Mouse (Mus musculus): ENCODE data around the gene Rpgrip1l.

Gene Rpgrip1l

DNA sequence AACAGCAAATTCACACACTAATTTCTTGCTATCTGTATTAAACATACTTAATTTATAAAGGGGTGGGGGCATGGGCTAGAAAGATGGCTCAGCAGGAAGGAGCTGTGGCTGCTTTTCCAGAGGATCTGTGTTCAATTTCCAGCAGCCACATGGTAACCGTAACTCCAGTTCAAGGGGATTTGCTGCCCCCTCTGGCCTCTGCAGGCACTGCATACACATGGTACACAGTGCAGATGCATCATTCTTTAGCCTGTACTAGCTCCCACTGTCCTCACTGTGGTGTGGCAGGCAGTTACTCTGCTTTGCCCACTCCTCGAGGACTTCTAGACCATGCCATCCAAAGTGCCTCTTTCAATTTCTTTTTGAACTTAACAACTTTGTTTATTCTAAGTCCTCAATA, 36.7 kb downstream of the Rpgrip1l start:
- no peak for DNase-seq (ENCODE audit: low read depth, low spot score)

DNA sequence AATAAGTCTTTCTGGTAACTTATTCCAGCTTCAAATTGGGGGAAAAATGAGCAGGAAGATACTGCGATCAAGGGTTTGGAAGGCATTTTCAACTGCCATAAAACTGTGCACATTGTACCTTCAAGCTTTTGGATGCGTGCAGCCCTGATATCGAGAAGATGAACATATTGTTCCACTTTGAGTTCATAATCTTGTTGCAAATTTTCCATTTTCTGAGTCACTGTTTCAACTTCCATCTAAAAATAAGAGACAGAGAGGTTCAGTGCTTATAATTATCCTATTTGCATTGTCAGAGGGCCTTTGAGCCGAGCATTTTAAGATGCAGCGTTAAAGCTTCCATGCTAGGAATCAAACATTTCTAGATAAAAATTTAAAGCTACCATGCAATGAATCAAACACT, 39.6 kb downstream of the Rpgrip1l start:
- no peak for DNase-seq (ENCODE audit: low read depth, low spot score)

DNA sequence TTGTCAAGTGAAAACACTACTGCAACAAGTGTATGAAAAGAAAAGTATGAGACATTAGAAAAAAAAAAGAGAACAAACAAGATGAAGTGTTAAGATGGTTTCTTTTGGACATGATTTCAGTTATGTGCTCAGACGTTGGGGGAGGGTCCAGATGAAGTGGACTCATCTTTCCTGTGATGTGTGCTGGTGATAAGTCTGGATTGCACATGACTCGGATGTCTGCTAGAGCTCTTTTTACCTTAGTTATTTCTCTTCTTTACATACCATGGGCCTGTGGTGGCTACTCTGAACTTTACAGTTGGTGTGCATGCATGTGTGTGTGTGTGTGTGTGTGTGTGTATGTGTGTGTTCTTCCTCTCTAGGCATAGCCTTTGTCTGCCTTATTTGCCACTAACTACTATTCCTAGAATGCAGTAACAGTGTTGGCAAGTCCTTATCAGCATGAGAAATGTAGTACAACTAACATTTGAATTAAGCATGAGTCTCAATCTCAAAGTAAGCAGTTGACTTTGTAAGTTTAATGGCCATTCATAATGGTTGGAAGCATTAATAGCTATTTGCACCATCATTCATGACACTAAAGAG, 43.6 kb downstream of the Rpgrip1l start:
- no peak for DNase-seq (ENCODE audit: low read depth, low spot score)

DNA sequence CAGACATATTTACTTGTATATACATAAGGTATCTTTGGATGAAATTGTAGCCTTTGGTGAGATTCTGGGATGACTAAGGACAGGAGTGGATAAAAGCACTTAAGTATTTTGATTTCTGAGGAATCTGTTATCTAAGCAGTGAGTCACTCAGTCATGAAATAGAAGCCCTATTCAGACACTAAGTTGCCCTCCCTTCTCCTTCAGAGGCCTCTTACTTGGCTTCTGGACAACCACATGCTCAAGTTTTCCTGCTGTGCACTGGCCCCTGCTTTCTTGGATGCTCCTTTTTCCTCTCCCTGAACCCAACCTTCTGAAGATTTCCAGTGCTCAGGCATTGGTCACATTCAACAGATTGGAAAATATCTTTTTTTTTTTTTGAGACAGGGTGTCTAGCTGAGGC, 48.5 kb downstream of the Rpgrip1l start:
- DNase-seq (ENCODE audit: low read depth, low spot score) = no peak

DNA sequence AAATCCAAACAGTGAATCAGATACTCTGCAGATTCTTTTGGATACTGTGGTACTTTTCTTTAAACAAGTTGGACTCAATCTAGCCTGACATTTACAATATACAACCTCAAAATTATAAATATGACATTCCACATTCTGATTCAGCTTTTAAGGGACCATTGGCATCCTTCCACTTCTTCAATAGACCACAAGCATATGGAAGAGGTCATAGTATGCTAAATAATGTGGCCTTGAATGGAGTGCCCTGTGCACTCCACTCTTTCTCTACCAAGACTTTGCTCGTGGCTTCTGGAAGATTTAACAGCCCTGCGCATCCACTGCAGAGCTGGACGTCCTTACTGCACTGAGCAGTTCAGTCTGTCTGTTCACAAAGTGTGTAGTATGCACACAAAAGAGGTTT, 49.1 kb downstream of the Rpgrip1l start:
- no peak for DNase-seq (ENCODE audit: low read depth, low spot score)

DNA sequence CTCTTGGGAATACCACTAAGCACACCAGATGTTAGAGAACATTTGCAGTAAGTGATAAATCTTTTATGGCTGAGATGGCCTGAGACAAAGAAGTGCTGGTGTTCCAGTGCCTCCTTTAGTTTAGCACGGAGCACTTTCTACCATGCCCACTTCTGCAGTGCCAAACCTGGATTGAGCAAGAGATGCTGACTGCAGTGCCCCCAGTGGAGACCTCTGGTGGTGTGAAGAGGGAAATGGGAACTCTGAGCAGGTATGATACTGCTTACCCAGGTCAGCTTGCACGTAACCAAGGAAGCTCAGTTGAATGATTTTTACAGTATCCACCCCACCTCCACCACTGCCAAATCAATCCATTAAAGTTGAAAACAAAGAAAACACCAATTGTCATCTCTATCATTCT, 51.5 kb downstream of the Rpgrip1l start:
- no peak for DNase-seq (ENCODE audit: low read depth, low spot score)

DNA sequence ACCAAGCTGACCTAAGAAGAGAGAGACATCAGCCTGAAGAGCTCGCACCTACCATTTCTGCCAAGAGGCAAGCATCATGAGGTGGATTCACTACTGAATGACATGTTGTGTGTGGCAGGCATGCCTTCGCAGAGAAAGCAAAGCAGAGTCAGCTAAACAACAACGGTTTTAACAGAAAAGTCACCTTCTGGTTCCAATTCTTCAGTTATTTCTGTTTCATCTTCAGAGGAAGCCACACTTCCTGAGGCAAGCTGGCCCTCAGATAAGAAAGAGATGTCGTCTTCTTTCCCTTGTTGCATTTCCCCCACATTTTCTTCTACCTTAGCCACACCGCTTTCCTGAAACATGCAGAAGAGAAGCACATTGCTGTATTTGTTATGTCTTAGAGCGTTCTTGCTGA, 62.1 kb downstream of the Rpgrip1l start:
- no peak for DNase-seq (ENCODE audit: low read depth, low spot score)

DNA sequence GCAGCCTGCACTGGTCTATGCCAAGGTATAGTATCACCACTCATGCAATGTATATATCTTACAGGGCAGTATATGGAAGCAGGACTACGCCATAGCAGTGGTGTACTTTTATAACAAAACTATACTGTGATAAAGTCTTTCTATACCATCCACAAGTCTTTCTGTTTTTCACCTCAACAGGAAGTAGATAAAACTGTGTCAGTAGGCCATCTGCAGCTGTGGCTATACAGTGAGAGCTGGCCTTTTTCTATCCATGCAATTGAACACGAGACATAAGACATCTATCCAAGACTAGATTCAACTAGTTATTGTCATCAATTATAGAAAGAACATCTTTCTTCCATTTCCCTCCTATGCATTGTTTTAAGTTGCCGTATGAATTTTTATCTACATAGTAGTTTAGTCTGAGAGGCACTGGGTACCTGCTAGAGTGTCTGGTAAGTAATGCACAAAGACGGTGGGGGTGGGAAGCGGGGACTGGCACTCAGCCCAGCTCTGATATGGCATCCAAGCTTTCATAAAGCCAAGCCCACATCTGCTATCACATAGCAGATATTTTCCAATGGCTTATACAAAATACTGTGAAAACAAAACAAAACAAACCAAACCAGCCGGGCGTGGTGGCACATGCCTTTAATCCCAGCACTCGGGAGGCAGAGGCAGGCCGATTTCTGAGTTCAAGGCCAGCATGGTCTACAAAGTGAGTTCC, 63.1 kb downstream of the Rpgrip1l start:
- no peak for DNase-seq (ENCODE audit: low read depth, low spot score)

DNA sequence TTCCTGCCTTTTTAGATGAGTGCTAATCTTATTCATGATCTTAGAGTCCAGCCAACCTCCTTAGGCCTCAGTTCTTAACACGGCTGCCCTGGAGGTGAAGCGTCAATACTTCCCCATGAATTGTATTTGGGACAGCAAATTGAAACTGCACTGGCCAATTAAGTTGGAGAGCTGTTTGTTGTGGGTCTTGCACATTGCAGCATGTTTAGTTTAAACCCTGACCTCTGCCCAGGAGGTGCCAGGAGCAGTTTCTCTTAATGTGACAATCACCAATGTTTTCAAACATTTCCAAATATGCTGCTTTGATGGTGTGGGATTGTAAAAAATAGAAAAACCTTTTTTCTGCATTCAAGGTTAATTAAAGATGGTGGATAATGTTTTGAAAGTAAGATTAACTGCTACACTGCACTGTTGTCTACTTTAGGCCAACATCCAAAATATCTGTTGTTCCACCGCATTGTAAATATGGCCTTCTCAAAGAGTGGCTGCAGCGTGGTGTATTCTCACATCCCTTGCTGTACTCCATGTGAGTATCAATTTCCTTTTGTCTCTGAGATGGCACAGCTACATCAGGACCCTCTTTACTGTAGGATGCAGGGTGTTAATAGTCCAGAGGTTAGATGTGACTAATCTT, 67.1 kb downstream of the Rpgrip1l start:
- DNase-seq (ENCODE audit: low read depth, low spot score) = no peak

DNA sequence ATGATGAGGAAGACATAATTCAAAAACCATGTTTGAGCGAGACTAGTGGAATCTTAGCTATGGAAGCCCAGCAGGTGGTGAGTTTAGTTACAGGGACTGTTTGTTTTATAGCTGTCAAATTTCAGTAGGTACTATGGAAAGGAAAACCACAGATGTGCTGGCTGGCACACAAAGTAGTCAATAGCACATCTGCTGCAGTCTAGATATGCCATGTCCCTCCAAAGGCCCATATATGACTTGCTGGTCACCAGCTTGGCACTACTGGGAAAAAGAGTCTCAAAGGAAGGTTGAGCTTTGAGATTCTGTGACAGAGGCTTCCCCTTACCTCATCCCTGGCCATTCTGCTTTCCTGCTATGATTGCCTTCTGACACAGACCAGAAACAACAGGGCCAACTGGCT, 70.3 kb downstream of the Rpgrip1l start:
- DNase-seq (ENCODE audit: low read depth, low spot score) = no peak

DNA sequence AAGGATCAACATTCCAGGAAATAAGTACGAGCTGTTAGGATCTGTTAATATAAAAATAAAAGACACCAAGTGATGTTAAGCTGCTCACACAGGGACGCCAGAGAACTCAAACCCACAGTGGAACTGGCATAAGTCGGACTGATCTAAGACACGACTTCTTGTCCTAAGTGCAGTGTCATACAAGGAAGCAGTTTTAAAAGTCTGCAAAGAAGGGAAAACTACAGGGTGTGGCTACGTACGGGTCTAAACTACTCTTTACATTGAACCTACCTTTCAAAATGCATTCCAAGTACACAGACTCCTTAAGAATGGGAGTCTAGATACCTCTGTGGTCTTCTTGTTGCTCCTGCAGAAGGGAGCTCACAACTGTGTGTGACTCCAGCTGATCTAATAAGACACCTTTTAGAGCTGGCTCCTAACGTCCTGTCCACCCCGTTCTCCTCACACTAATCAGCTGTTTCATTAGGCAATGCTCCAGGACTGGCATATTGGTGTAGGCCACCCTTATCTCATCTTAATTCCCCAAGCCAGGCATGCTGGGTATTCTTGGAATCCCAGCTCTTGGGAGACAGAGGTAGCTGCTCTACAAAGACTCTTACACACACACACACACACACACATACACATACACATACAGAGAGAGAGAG, 71.1 kb downstream of the Rpgrip1l start:
- DNase-seq (ENCODE audit: low read depth, low spot score) = no peak

DNA sequence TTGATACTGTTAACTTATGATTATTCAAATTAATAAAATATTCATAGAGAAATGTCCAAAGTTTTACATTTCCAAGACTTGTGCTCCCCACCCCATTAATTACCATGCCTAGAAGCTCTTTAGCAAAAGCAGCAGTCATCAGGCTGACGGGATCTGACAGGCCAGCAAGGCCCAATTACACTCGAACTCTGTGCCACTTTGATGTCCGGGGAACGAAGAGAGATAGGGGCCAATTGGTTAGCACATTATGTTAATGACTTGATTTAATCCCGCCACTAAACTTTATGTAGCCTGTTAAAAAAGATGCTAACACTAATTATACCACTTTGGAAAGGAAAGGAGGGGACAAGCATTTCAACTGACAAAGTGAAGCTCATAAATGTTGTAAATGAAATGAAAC, 71.7 kb downstream of the Rpgrip1l start:
- DNase-seq (ENCODE audit: low read depth, low spot score) = no peak

DNA sequence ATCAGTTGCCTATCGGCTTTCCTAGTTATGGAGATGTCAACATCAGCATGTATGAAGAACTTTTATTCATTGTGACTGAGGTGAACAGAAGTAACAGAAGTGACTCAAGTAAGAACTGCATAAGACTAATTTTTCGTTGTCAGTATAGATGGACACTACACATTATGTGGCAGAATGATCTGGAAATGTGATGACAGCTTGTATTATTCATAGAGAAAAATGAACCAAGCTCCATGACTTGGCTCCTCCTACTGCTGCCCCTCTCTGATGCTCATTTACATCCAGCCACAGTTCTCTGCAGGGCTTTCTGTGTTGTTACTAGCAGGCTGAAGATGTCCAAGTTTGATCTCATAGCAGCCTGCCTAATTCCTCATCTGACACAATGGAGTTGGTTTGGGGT, 75.9 kb downstream of the Rpgrip1l start:
- no peak for DNase-seq (ENCODE audit: low read depth, low spot score)

DNA sequence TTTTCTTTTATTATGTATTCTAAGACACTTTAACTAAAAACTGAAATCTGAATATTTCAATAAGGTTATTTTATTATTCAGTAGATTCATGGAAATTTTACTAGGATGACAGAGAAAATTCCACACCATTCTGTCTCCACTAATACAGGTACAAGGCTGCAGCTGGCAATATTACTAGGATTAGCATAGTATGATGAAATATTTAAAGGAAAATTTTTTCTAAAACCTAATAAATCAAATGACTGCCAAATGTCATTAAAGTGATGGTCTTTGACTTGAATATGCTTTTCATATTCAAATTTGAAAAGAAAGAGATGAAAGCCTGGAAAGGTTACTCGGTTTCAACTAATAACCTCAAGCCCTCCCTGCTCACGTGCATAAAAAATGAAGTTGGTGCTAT, 79.0 kb downstream of the Rpgrip1l start:
- DNase-seq (ENCODE audit: low read depth, low spot score) = no peak

DNA sequence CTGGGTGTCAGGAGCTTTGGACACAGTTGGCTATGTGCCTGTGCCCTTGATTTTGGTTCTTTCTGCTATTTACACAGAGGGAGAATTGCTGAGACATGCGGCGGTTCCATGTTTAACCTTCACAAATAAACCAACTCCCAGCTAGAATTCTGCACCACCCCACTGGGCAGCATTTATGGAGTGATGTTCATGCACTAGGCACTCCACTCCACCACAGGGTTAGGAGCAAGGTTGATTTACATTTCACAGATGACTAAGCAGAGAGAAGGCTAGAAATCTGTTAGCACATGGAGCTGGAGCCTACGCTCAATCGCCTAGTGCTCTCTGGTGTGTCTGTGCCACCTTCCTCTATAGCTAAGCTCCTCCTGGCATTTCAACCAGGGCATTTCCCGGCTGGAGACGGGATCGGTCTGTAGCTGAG, 85.6 kb downstream of the Rpgrip1l start:
- no peak for DNase-seq (ENCODE audit: low read depth, low spot score)

DNA sequence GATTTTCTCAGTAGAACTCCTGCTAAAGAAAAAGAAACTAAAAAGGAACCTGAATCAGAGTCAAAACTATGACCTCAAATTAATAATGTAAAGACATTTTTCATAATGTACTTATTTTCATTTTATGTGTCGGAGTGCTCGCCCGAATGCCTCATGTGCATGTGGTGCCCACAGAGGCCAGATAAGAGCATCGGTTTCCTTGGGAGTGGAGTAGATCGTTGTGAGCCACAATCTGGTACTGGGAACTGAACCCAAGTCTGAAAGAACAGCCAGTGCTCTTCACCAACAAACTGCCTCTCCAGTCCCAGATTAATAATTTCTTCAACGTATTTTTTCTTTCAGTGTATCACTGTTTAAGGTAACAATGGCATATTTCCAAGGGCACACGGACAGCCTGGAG, 88.8 kb downstream of the Rpgrip1l start:
- DNase-seq (ENCODE audit: low read depth, low spot score) = no peak

DNA sequence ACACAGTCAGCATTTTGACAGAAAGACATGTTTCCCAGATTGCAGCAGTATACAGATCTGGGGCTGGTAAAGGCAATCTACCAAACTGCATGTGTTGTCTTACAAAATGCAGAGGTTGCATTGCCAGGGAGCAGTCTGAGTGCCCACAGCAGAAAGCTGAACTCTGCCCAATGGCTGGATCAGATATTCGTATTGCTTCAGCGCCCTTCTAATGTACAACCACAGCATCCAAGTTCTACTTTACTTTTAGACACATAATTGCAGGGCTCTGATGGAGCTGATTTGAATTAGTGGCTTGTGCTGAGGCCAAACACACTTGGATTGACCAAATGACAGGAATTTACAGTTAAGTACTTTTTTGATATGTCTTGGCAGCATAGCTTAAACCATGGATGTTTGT, 91.2 kb downstream of the Rpgrip1l start:
- no peak for DNase-seq (ENCODE audit: low read depth, low spot score)

DNA sequence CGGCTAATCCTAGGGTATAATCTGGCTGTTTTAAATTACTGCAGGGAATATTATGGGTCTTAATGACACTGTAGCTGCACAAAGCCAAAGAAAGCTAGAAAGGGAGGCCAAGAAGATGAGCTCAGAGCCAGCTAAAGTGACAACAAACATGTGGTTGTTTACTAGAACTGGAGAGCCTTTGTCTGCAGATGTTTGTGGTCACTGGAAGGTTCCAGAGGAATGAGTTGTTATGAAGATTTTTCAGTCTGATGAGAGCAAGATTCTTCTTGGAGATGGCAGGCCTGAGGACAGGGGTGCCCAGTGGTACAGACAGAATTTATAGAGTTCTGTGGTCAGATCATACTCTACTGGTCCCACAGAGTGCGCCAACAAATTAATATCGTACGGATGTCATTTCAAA, 94.8 kb downstream of the Rpgrip1l start:
- no peak for DNase-seq (ENCODE audit: low read depth, low spot score)

DNA sequence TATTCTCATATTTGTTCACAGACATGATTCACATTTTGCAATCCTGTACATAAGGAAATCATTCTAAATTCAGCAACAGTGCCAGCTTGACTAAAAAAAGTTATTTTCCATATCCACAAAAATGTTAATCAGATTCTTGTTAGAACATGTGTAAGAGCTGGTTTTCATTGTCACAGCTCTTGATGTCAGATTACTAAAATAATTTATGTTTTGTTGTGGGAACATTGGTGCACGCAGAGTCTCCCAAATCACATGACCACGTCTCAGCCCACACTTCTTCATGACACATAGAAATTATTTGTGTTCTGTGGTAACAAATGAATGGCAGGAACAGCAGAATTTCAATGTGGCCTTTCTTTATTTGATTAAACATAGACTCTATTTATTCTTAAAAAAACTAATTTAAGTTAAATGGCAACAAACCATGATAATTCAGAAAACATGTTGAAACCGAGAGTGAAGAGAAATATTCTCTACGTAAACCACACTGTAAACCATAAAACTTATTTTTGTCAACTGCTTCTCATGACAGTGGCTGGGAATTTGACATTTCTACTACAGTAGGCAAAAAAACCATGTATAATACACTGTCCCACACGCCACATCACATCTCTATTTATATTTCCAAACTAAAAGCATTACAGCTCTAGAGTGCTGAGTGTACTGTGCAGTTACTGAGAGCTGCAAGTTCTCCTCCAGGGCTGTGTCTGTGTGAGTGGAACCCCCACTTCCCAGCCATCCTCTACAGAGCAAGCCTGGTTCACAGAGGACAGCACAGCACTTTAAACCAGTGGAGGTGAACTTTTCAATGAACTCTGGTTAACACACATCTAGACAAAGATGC, 95.8 kb downstream of the Rpgrip1l start:
- no peak for DNase-seq (ENCODE audit: low read depth, low spot score)

DNA sequence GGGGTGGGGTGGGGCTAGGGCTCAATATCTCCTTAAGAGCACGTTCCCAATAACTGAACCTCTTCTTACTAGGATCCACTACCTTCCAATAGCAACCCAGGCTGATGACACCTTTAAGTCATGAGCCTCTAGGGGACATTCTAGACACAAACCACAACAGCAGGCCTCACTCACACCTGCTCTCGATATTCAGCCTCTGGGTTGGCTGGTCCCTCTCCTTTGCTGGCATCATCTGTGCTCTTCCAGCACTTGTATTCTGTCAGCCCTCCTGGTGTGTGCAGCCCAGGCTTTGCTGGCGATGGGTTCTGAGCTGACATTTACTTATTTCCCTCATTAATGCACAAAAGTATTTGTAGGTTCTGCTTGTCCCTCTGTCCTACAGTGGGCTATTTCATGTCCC, 98.8 kb downstream of the Rpgrip1l start:
- DNase-seq (ENCODE audit: low read depth, low spot score) = no peak

DNA sequence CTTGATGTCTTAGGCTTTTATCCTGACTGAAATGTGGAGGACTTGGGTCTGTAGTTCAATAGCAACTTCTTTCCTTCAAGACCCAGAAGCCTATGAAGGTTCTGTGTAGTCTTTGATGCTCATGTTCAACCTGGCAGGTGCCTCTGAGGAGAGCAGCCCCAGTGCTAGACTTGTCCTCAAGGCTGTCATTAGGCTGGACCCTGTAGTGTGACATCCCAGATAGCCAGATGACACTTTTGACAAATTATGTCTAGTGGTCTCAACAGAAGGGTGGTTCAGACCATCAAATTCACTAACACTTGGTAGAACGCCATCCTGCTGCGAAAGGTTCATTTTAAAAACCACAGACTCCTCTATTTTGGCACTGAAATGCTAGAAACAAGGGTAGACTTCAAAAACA, 100.1 kb downstream of the Rpgrip1l start:
- DNase-seq (ENCODE audit: low read depth, low spot score) = no peak

DNA sequence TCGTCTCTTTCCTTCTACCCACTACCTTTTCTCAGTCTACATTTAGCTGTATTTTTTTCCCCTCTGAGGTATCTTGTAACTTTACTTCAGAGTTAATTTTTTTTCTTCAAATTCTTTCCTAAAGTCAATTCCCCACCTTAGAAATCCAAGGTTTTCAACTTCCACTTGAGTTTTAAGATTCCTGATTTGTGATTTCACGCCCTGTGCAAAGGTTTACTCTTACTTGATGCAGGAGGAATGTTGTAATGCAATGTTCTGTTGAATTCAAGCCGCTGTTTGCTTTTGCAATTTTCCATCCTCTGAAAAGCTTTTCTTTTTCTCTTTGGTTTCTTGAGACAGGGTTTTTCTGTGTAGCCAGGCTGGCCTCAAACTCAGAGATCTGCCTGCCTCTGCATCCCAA, 103.4 kb downstream of the Rpgrip1l start:
- no peak for DNase-seq (ENCODE audit: low read depth, low spot score)
